Mouse (Mus musculus): ENCODE results near the gene Tmem63c. TPM values are rescaled to one million over a fixed set of nuclear protein-coding genes. Genes with fewer than 3 reads are reported as not detected.

The Tmem63c gene
- polyA plus RNA-seq, 1 experiment from 2014 or later, result 0.14 TPM

DNA sequence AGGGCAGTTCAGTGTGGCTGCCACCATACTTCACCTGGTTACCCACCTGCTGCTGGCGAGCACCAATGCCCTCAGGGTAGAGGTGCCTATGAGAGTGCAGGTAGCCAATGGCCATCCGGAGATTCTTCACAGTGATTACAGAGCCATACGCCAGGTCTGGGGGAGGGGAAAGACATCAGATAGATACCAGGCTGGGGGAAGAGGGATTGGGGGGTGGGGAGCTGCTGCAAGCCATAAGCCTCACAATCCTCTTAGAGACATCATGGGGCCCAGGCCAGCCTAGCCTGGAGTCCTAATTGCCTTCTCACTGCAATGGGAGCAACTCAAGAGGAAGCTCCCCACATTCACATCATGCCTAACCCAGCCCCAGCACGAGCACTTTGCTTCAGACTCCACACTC is 106.1 kb downstream of the Tmem63c start:
- no peaks in the 10 kb centered on the region for H3K9me3 ChIP-seq (replicated peaks)
- H3K4me1 ChIP-seq, result no peaks in the 10 kb centered on the region
- H3K4me3 ChIP-seq, result no peak overlapping the region
- no peak for DNase-seq (ENCODE audit: low spot score)
- H3K27ac ChIP-seq (replicated peaks), result no peak overlapping the region
- 60% methylated on average over 4 of the region's 4 CpGs for WGBS
- H3K27me3 ChIP-seq (ENCODE audit: low read depth, poor library complexity, severe bottlenecking), result no peaks in the 10 kb centered on the region
- H3K36me3 ChIP-seq, result peaks cover 71% of the 10 kb centered on the region

DNA sequence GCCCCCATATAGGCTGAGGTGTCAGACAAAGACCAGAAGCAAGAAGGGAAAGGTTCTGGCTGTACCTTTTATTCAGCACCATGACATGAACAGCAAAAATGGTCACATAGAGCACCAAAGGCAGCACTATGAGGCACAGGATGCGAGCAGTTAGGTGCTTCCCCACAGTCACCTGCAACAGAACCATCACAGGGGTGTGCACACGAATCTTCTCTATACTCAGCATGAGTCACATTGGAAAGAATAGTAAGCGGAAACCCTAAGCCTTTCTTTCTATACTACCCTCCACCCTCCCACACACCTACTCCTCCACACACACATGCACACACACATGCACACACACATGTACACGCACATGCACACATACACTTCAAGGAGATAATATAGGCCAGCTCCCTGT is 109.1 kb downstream of the Tmem63c start:
- no peaks in the 10 kb centered on the region for H3K4me1 ChIP-seq
- H3K9me3 ChIP-seq (replicated peaks), result no peaks in the 10 kb centered on the region
- no peak overlapping the region for H3K4me3 ChIP-seq
- DNase-seq (ENCODE audit: low spot score), result no peak
- H3K36me3 ChIP-seq, result peaks cover 68% of the 10 kb centered on the region
- WGBS, result 90% methylated on average over 4 of the region's 4 CpGs
- H3K27me3 ChIP-seq (ENCODE audit: low read depth, poor library complexity, severe bottlenecking), result no peaks in the 10 kb centered on the region
- no peak overlapping the region for H3K27ac ChIP-seq (replicated peaks)

DNA sequence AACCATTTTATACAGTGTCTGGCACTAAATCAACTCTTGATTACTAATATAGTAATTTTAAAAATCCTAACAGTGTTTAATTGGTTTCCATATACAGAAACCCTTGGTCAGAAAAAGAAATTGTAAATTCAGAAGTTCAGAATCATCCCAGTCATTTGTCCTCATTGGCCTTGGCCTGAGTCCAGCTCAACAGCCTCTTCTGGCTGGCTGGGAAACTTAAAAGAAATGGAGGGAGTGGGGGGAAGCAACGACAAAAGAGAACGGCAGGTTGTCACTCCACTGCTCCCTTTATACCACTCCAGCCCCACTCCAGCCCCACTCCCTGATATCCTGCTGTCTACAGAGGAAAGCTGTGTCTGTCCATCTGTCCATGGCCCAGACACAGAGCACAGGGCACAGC is 110.0 kb downstream of the Tmem63c start:
- H3K36me3 ChIP-seq, result peaks cover 73% of the 10 kb centered on the region
- H3K4me1 ChIP-seq, result no peaks in the 10 kb centered on the region
- H3K4me3 ChIP-seq, result no peak overlapping the region
- no peaks in the 10 kb centered on the region for H3K9me3 ChIP-seq (replicated peaks)
- H3K27me3 ChIP-seq (ENCODE audit: low read depth, poor library complexity, severe bottlenecking), result no peaks in the 10 kb centered on the region
- 91% methylated on average over 2 of the region's 2 CpGs for WGBS
- H3K27ac ChIP-seq (replicated peaks), result no peak overlapping the region
- no peak for DNase-seq (ENCODE audit: low spot score)

DNA sequence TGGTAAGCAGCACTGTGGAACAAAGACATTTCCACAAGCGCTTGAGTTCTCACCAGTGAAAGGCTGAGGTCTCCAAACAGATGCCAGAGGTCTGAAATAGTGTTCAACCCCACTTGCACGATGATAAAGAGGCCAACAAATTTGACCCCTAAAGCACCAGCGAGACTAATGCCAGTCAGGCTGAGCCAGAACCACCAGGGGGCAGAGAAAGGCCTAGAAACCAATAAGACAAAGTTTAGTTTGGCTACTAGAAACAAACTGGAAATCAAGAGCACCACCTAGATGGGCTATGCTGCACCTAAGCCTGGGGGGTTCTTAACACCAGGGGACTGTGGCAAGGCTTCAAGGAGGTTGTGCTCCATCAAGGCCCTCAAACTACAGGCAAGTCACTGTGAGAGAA is 110.5 kb downstream of the Tmem63c start:
- Histone ChIP-seq H3K27ac (replicated peaks) (no peak overlapping the region), H3K9me3 (replicated peaks) (no peaks in the 10 kb centered on the region), H3K4me3 (no peak overlapping the region), H3K27me3 (ENCODE audit: low read depth, poor library complexity, severe bottlenecking) (no peaks in the 10 kb centered on the region), H3K4me1 (no peaks in the 10 kb centered on the region), H3K36me3 (peaks cover 73% of the 10 kb centered on the region)
- WGBS, result 69% methylated on average over 3 of the region's 3 CpGs
- no peak for DNase-seq (ENCODE audit: low spot score)

DNA sequence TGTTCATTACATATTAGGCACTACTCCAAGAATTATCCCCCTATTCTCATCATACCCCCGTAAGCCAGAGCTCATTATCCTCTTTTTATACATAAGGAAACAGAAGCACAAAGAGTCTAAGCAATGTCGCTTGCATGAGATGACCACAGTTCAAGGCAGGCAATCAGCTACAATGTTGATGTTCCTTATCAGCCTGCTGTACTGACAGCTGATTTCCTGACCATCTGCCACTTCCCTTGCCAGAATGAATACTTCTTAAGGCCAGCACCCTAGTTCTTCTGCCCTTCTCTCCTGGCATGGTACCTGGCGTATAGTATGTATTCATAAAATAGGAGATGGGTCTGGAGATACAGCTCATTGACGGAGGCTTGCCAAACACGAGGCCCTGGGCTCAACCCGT is 111.1 kb downstream of the Tmem63c start:
- no peak overlapping the region for H3K4me3 ChIP-seq
- no peak overlapping the region for H3K27ac ChIP-seq (replicated peaks)
- H3K36me3 ChIP-seq, result peaks cover 69% of the 10 kb centered on the region
- 91% methylated on average over 6 of the region's 6 CpGs for WGBS
- H3K4me1 ChIP-seq, result no peaks in the 10 kb centered on the region
- no peaks in the 10 kb centered on the region for H3K9me3 ChIP-seq (replicated peaks)
- no peak for DNase-seq (ENCODE audit: low spot score)
- no peaks in the 10 kb centered on the region for H3K27me3 ChIP-seq (ENCODE audit: low read depth, poor library complexity, severe bottlenecking)

DNA sequence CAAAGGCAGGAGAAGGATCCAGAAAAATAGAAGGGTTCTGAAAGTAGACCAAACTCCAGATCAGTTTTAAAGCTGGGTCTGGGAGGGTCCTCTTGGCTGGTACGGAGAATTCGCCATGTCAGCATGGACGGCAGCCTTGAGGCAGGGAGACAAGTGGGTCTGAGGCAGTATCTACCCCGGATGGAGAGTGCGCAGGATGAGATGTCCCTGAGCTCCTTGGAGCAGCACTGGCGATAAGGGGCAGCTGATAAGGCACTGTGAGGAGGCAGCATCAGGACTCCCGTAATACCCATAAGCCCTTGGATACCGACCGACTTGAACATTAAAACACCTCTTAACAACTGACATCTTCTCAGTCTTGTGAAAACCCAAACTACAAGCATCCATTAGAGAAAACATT is 111.6 kb downstream of the Tmem63c start:
- H3K27me3 ChIP-seq (ENCODE audit: low read depth, poor library complexity, severe bottlenecking), result no peaks in the 10 kb centered on the region
- H3K27ac ChIP-seq (replicated peaks), result no peak overlapping the region
- peaks cover 70% of the 10 kb centered on the region for H3K36me3 ChIP-seq
- DNase-seq (ENCODE audit: low spot score), result no peak
- 93% methylated on average over 9 of the region's 9 CpGs for WGBS
- no peaks in the 10 kb centered on the region for H3K9me3 ChIP-seq (replicated peaks)
- no peak overlapping the region for H3K4me3 ChIP-seq
- H3K4me1 ChIP-seq, result peaks cover 5% of the 10 kb centered on the region

DNA sequence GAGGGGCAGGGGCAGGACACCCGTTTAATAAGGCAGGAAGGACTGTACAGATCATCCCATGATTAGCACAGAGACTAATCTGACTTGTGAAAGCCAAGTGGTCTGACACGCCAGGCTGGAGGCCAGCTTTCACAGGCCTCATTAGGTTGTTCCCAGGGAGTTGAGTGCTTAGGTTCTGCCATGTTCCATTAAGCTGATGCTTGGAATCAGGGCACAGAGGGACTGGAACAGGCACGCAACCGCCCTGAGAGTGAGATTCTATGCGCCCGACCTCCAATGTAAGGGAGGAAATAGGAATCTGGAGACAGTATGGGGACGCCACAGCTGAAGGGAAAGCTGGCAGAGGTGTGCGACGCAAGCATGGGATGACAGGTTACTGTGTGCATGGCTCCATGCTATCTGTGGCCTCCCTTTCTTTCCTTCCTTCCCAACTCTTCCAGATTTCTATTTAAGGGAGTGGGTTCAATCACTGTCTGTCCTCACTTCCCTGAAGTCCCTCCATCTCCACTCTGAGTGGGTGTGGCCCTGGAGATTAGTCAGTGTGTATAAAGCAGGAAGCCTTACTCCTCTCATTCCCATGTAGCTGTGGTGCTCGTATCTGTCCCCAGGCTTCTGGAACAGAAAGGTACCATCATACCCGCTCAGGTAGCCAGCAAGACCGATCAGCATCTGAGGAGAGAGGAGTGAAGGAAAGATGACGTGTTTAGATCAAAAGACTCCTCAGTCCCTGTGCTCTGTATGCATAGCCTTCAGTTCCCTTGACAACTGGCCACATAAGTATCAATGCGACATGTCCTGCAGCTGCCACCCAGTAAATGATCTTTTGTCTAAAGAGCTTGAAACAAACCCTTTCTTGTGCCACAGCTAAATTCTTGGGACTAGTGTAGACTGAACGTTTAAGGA is 116.5 kb downstream of the Tmem63c start:
- no peaks in the 10 kb centered on the region for H3K27me3 ChIP-seq (ENCODE audit: low read depth, poor library complexity, severe bottlenecking)
- H3K36me3 ChIP-seq, result peaks cover 35% of the 10 kb centered on the region
- H3K27ac ChIP-seq (replicated peaks), result peak overlapping the region; percentile 80
- no peaks in the 10 kb centered on the region for H3K9me3 ChIP-seq (replicated peaks)
- peaks cover 21% of the 10 kb centered on the region for H3K4me1 ChIP-seq
- no peak overlapping the region for H3K4me3 ChIP-seq
- DNase-seq (ENCODE audit: low spot score), result peak; percentile 26
- WGBS, result 72% methylated on average over 15 of the region's 15 CpGs

DNA sequence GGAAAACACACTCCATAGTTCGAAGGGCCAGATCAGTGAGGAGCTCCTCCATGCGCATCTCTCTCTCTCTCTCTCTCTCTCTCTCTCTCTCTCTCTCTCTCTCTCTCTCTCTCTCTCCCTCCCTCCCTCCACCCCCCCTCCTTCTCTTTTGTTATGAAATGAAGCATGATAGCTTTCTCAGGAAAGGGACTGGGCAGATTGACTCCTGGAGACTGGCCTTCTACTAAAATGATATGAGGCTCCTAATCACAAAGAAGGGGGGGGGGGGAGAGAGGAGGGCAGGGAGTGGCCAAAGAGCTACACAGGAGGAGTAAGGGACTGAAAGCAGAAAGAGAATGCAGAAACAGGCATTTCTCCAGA is 117.2 kb downstream of the Tmem63c start:
- no peak for DNase-seq (ENCODE audit: low spot score)
- H3K9me3 ChIP-seq (replicated peaks), result no peaks in the 10 kb centered on the region
- no peak overlapping the region for H3K4me3 ChIP-seq
- no peaks in the 10 kb centered on the region for H3K27me3 ChIP-seq (ENCODE audit: low read depth, poor library complexity, severe bottlenecking)
- H3K4me1 ChIP-seq, result peaks cover 21% of the 10 kb centered on the region
- 56% methylated on average over 2 of the region's 2 CpGs for WGBS
- H3K36me3 ChIP-seq, result peaks cover 30% of the 10 kb centered on the region
- H3K27ac ChIP-seq (replicated peaks), result peak overlapping the region; percentile 80

DNA sequence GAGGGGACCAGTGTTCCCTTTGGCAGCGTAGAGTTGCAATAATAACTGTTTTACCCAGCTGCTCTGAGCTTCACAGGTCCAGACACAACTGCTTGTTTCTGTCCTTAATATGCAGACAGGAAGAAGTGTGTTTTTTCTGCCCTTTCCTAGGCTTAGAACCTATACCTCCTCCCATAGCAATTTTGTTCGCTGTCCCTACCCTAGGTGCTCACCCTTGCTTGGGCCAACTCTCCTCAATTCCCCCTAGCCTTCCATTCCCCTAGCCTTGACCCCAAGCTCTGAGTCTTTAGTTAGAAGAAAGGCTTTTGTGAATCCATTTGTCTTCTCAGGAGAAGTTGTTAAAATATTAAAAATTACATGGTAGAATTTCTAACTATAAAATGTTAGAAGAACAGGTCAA is 117.6 kb downstream of the Tmem63c start:
- 64% methylated on average over 2 of the region's 2 CpGs for WGBS
- Histone ChIP-seq H3K9me3 (replicated peaks) (no peaks in the 10 kb centered on the region), H3K27me3 (ENCODE audit: low read depth, poor library complexity, severe bottlenecking) (no peaks in the 10 kb centered on the region), H3K4me3 (no peak overlapping the region), H3K4me1 (peaks cover 21% of the 10 kb centered on the region), H3K27ac (replicated peaks) (peak overlapping the region; percentile 80), H3K36me3 (peaks cover 27% of the 10 kb centered on the region)
- DNase-seq (ENCODE audit: low spot score), result no peak

Small RNA genes lying within 50 kb of the gene (microRNA-seq; reads per million reads assigned to microRNA genes)
- gene Gm25847, result not detected

Other genes starting within 250 kb of the Tmem63c start
- 28.6 and 39.6 TPM in 2 replicates for gene Irf2bpl, start 136.5 kb upstream of the Tmem63c start, polyA plus RNA-seq (2016; fragmentation: Nextera tagmentation; extraction: Ambion mirVana)
- gene Cipc, start 74.3 kb upstream of the Tmem63c start, polyA plus RNA-seq (2016; fragmentation: Nextera tagmentation; extraction: Ambion mirVana), result 33.2 and 35.5 TPM in 2 replicates
- 0.15 and 0.24 TPM in 2 replicates for gene Zdhhc22, start 30.9 kb upstream of the Tmem63c start, polyA plus RNA-seq (2016; fragmentation: Nextera tagmentation; extraction: Ambion mirVana)
- 0.32 and 0.62 TPM in 2 replicates for gene Ngb, start 81.2 kb downstream of the Tmem63c start, polyA plus RNA-seq (2016; fragmentation: Nextera tagmentation; extraction: Ambion mirVana)
- 33.0 and 34.3 TPM in 2 replicates for gene Gstz1, start 125.8 kb downstream of the Tmem63c start, polyA plus RNA-seq (2016; fragmentation: Nextera tagmentation; extraction: Ambion mirVana)
- 16.5 and 17.7 TPM in 2 replicates for gene Pomt2, start 126.6 kb downstream of the Tmem63c start, polyA plus RNA-seq (2016; fragmentation: Nextera tagmentation; extraction: Ambion mirVana)
- 0.66 and 1.4 TPM in 2 replicates for gene Samd15, start 178.4 kb downstream of the Tmem63c start, polyA plus RNA-seq (2016; fragmentation: Nextera tagmentation; extraction: Ambion mirVana)
- gene Tmed8, start 179.1 kb downstream of the Tmem63c start, polyA plus RNA-seq (2016; fragmentation: Nextera tagmentation; extraction: Ambion mirVana), result 2.7 and 3.7 TPM in 2 replicates
- gene Noxred1, start 217.4 kb downstream of the Tmem63c start, polyA plus RNA-seq (2016; fragmentation: Nextera tagmentation; extraction: Ambion mirVana), result 0.82 and 0.83 TPM in 2 replicates
- gene Vipas39, start 244.9 kb downstream of the Tmem63c start, polyA plus RNA-seq (2016; fragmentation: Nextera tagmentation; extraction: Ambion mirVana), result 54.8 and 59.6 TPM in 2 replicates
- 243 and 272 TPM in 2 replicates for gene Ahsa1, start 245.1 kb downstream of the Tmem63c start, polyA plus RNA-seq (2016; fragmentation: Nextera tagmentation; extraction: Ambion mirVana)

Measured in midbrain, embryonic 10.5 days (tissue).